Mouse (Mus musculus) liver, postnatal 0 days (tissue): ENCODE results near the gene A630095E13Rik. TPM values are rescaled to one million over a fixed set of nuclear protein-coding genes. Genes with fewer than 3 reads are reported as not detected.
"Not testable (repeated sequence)": the region's sequence is repeated elsewhere in the genome, so short reads cannot be mapped to it uniquely, and the experiment has no call there.

Source experiments
- ATAC-seq: fragments of 200-750 bp; cut with Nextera tagmentation; 2 replicates; pipeline ENCODE4 v1.8.0; 2017; ENCODE audit warnings: mild to moderate bottlenecking, moderate library complexity
- DNase-seq: peaks from one replicate; pipeline ENCODE4 v3.0.0-alpha.2; 2016
- H3K27ac ChIP-seq: fragments of 300-500 bp; sonication (generic); 2 replicates; pipeline ENCODE4 v1.5.1; 2014; ENCODE audit warnings: antibody characterized with exemption, moderate library complexity, mild to moderate bottlenecking, low read depth
- H3K27me3 ChIP-seq: fragments of 300-500 bp; sonication (generic); 2 replicates; pipeline ENCODE4 v1.6.1; 2014; ENCODE audit warnings: low read length, control low read depth, mixed read lengths; ENCODE audit not compliant: insufficient read depth
- H3K36me3 ChIP-seq: fragments of 300-500 bp; sonication (generic); replicated peaks from 2 replicates; pipeline ENCODE4 v1.6.1; 2014; ENCODE audit warnings: mild to moderate bottlenecking, control low read depth, low read length, moderate library complexity, mixed read lengths; ENCODE audit not compliant: insufficient read depth
- H3K4me1 ChIP-seq: fragments of 300-500 bp; sonication (generic); 2 replicates; pipeline ENCODE4 v1.6.1; 2014; ENCODE audit warnings: antibody characterized with exemption, mild to moderate bottlenecking, control low read depth; ENCODE audit not compliant: insufficient read depth
- H3K4me2 ChIP-seq: fragments of 300-500 bp; sonication (generic); 2 replicates; pipeline ENCODE4 v1.6.1; 2014; ENCODE audit warnings: low read depth, mild to moderate bottlenecking, low read length, moderate library complexity, mixed read lengths
- H3K4me3 ChIP-seq: fragments of 300-500 bp; sonication (generic); 2 replicates; pipeline ENCODE4 v1.5.1; 2014; ENCODE audit warnings: low read depth, low read length
- H3K9ac ChIP-seq: fragments of 300-500 bp; sonication (generic); replicated peaks from 2 replicates; pipeline ENCODE4 v1.6.1; 2014; ENCODE audit warnings: mild to moderate bottlenecking, moderate library complexity
- H3K9me3 ChIP-seq: fragments of 300-500 bp; sonication (generic); 2 replicates; pipeline ENCODE4 v1.6.1; 2016; ENCODE audit warnings: mild to moderate bottlenecking, control low read depth, low read length, mixed read lengths
- CTCF ChIP-seq: sonication (generic); IDR thresholded peaks from 2 replicates; pipeline ENCODE4 v1.5.1; 2016; ENCODE audit warnings: antibody characterized with exemption, low read depth
- EP300 ChIP-seq: IDR thresholded peaks from 2 replicates; pipeline ENCODE4 v1.6.1; 2016; ENCODE audit warnings: antibody characterized with exemption, low read depth, mild to moderate bottlenecking
- WGBS: fragments of 180-500 bp; shearing (Covaris S2); extraction: QIAGEN DNeasy Blood & Tissue Kit; methylation state at CpG from one replicate; pipeline ENCODE4 v1.1.7; 2014; ENCODE audit not compliant: insufficient replicate concordance; 5-methylcytosine and 5-hydroxymethylcytosine counted together
- polyA plus RNA-seq: library from polyadenylated mRNA; unstranded; fragments of >200 nt; fragmentation: Nextera tagmentation; extraction: Ambion mirVana; gene quantifications from 2 replicates; pipeline ENCODE4 v1.2.1, GENCODE M21; 2015

The A630095E13Rik gene
- not detected in 2 replicates for polyA plus RNA-seq

GRCm38 (mm10) chr9:36643276-36643675 lies at the start of gene A630095E13Rik:
Gene A630095E13Rik (minus strand): TSS chr9:36643376.
- not testable (repeated sequence) for H3K4me3 ChIP-seq
- WGBS: 49% methylated on average over 3 of the region's 3 CpGs

GRCm38 (mm10) chr9:36692920-36693319 lies 49.7 kb upstream of the A630095E13Rik start, which contains the start of gene Acrv1:
Gene Acrv1 (plus strand): TSS chr9:36693220.
- Histone ChIP-seq H3K9me3 (no peaks in the 10 kb centered on the region), H3K4me1 (no peaks in the 10 kb centered on the region), H3K4me2 (no peak within 1 kb of the TSS), H3K9ac (no peak within 1 kb of the TSS), H3K4me3 (no peak within 1 kb of the TSS), H3K27ac (no peak within 1 kb of the TSS), H3K27me3 (no peaks in the 10 kb centered on the region), H3K36me3 (no peaks in the 10 kb centered on the region)
- ATAC-seq (no peak), DNase-seq (no peak)
- TF ChIP-seq EP300 (no peak), CTCF (no peak)
- WGBS: 47% methylated on average over 1 of the region's 1 CpGs

More at GRCm38 (mm10) chr9:36643276-36643675, at the start of gene A630095E13Rik:
- H3K27ac ChIP-seq, H3K9ac ChIP-seq, H3K27me3 ChIP-seq, H3K4me2 ChIP-seq, ATAC-seq, H3K9me3 ChIP-seq, H3K4me1 ChIP-seq, H3K36me3 ChIP-seq, DNase-seq: not testable (repeated sequence)

GRCm38 (mm10) chr9:36687329-36687728 lies 44.2 kb upstream of the A630095E13Rik start:
- Histone ChIP-seq H3K27me3 (no peaks in the 10 kb centered on the region), H3K4me3 (no peak overlapping the region), H3K9me3 (no peaks in the 10 kb centered on the region), H3K4me2 (no peak overlapping the region), H3K36me3 (no peaks in the 10 kb centered on the region), H3K9ac (no peak overlapping the region), H3K4me1 (no peaks in the 10 kb centered on the region), H3K27ac (no peak overlapping the region)
- DNase-seq (no peak), ATAC-seq (no peak)
- TF ChIP-seq EP300 (no peak), CTCF (no peak)

DNA sequence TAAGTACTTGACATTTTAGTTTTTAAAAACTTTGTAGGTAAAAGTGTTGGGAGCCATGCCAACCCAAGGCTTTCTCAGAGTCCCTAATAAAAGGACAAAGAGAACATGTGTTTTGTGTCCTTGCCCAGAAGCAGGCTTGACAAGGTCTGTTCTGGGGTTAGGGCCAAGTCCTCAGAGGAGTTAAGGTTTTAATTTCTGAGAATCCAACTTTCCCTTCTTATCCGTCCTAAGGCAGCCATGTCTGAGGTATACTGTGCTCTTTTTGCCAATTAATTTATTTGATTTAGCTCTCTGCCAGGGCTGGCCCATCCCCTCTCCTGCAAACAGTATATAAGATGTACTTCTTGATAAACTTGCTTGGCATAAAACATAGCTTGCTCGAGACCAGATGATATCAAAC lies 38.2 kb upstream of the A630095E13Rik start:
- no peak overlapping the region for H3K9ac ChIP-seq
- WGBS: 71% methylated on average over 2 of the region's 2 CpGs
- DNase-seq (no peak), ATAC-seq (no peak)
- TF ChIP-seq CTCF (no peak), EP300 (no peak)
- H3K9me3 ChIP-seq: no peaks in the 10 kb centered on the region
- H3K36me3 ChIP-seq: no peaks in the 10 kb centered on the region
- H3K4me1 ChIP-seq: no peaks in the 10 kb centered on the region
- H3K4me2 ChIP-seq: no peak overlapping the region
- H3K4me3 ChIP-seq: no peak overlapping the region
- H3K27ac ChIP-seq: no peak overlapping the region
- no peaks in the 10 kb centered on the region for H3K27me3 ChIP-seq

Other genes with a start within 250 kb of the A630095E13Rik start
- not detected in 2 replicates for gene Gm7257, start 211.5 kb downstream of the A630095E13Rik start, polyA plus RNA-seq
- not detected in 2 replicates for gene Gm9513, start 167.7 kb downstream of the A630095E13Rik start, polyA plus RNA-seq
- gene Gm5615, start 101.4 kb downstream of the A630095E13Rik start, polyA plus RNA-seq: not detected in 2 replicates
- gene Gm17689, start 60.7 kb downstream of the A630095E13Rik start, polyA plus RNA-seq: not detected in 2 replicates
- gene Acrv1, start 49.8 kb upstream of the A630095E13Rik start, polyA plus RNA-seq: not detected in 2 replicates
- gene Chek1, start 83.7 kb upstream of the A630095E13Rik start, polyA plus RNA-seq: 6.2 and 7.8 TPM in 2 replicates
- gene Stt3a, start 124.3 kb upstream of the A630095E13Rik start, polyA plus RNA-seq: 99.9 and 113 TPM in 2 replicates
- gene Ei24, start 154.0 kb upstream of the A630095E13Rik start, polyA plus RNA-seq: 61.6 and 62.5 TPM in 2 replicates
- 0.15 and 0.50 TPM in 2 replicates for gene Fez1, start 178.5 kb upstream of the A630095E13Rik start, polyA plus RNA-seq